Mouse (Mus musculus) kidney, adult 2 months (tissue): ENCODE measurements around the gene Rbfox3.

Source experiments
- CTCF ChIP-seq: fragments of 200-500 bp; conservative IDR thresholded peaks from 2 replicates; pipeline ENCODE4 v1.5.1; 2011; ENCODE audit warnings: low read depth, mild to moderate bottlenecking, control low read depth, low read length, moderate library complexity, mixed read lengths; ENCODE audit not compliant: insufficient read depth, insufficient read length
- POLR2A ChIP-seq: fragments of 200-500 bp; IDR thresholded peaks from one replicate; pipeline ENCODE4 v1.6.1; 2011; ENCODE audit warnings: low read depth, low read length, control low read depth

- TF ChIP-seq CTCF, result no peak
- TF ChIP-seq POLR2A, result no peak
Measured at GRCm38 (mm10) chr11:118550773-118551520, 360.4 kb downstream of the Rbfox3 start.
